Comparison of ENCODE assay signal across 13 mouse cellular contexts in the genomic region with DNA sequence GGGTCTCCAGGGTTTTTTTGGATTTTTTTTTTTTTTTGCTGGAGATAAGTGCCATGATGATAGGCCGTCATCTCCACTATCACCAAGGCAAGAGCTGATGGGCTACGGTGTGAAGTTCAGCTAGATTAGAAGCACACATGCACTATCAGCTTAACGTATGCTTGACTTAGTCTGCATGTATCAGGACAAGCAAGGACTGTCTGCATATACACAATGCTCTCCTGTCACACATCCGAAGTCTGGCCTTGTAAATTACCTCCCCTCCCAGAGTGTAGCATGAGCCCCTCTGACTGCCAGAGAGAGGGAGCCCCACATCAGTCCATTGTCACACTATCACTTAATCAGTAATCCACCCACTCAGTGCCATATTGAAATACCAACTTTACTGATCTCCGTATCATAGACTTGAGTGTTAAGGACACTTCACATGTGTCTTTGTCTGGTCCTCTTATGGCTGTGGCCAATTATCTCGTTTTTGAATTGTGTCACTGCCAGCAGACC.
"Had no signal": no experiment of that assay in that cellular context is flagged by ENCODE, and none has a peak within 500 bp of the region (broad histone marks: within the 10 kb centered on the region; RNA-seq: fewer than 3 reads in every experiment).

No protein-coding gene starts in this region.

- H3K4me3 ChIP-seq: layer of hippocampus, adult 2 months; left cerebral cortex, adult 2 months; liver, embryonic 13.5 days; megakaryocyte, embryonic 14.5 days had no signal

- H3K27ac ChIP-seq: kidney, postnatal 0 days; layer of hippocampus, adult 2 months; left cerebral cortex, adult 2 months; liver, embryonic 13.5 days had no signal

- H3K4me1 ChIP-seq: liver, embryonic 13.5 days had no signal

- DNase-seq: kidney, adult 2 months; kidney, postnatal 25 days; layer of hippocampus, adult 9-11 months; liver, embryonic 13.5 days; lung, adult 2 months; midbrain, embryonic 14.5 days; thymus, adult 18-20 months; thymus, postnatal 36 days had no signal

- H3K4me2 ChIP-seq: liver, embryonic 13.5 days; midbrain, embryonic 11.5 days had no signal

- H3K9me3 ChIP-seq: liver, embryonic 13.5 days; megakaryocyte, embryonic 14.5 days had no signal

- H3K9ac ChIP-seq: liver, embryonic 13.5 days had no signal

- H3K27me3 ChIP-seq: liver, embryonic 13.5 days; megakaryocyte, embryonic 14.5 days had no signal
